Mouse (Mus musculus) cerebellum, adult 11 months (tissue): ENCODE data around the gene Zmiz1.

Experiments
- DNase-seq: peaks from one replicate; pipeline ENCODE4 v3.0.0; 2022

The Zmiz1 gene

GRCm38 (mm10) chr14:25539493-25540116 lies 80.6 kb downstream of the Zmiz1 start:
- DNase-seq, result no peak

DNA sequence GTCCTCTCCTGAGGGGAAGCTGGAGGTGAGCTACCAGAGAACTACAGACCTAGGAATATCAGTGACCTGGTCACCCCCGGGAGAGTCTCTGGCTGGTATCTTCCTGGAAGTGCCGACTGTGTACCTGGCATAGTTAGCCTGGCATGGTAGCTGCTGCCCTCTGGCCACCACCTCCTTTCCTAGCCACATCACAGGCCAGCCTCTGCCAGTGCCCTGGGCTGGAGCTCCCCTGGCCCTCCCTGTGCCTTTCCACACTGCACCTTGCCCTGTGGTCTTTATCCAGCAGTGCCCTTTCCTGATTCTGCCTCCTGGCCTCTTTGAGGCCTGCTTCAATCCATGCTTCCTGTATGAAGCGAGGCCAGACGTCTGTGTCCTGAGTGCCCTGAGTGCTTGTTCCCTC lies 81.2 kb downstream of the Zmiz1 start:
- no peak for DNase-seq

DNA sequence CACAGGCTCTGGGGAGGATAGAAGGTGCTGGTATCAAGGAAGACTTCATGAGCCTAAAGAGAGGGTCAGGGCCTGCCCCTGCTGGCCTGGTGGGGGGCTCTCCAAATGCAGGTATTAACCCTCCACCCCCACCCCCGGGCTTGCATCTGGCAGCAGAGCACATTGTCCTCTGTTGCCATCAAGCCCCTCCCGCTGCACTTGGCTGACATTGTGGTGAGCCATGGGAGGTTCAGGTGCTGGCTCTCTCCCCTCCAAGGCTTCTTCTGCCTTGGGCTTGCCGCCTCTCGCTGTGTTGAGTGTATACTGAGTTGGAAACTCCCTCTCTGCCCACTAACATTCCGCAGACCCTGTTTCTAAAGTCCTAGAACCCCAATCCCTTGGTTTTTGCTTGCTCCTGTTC lies 82.2 kb downstream of the Zmiz1 start:
- no peak for DNase-seq

DNA sequence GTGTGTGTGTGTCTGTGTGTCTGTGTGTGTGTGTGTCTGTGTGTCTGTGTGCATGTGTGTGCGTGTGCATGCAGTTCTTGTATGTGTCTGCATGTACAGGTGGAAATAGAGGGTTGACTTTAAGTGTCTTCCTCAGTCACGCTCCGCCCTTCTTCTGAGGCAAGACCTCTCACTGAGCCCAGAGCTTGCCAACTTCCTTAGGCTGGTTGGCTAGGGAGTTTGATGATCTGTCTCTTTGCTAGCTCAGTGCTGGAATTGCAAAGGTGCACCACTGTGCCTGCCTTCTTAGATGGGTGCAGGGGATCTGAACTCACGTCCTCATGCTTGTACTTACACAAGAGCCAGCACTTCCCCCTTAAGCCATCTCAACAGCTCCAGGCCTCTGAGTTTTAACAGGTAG lies 84.1 kb downstream of the Zmiz1 start:
- DNase-seq, result no peak

GRCm38 (mm10) chr14:25543927-25544326 lies 84.9 kb downstream of the Zmiz1 start:
- DNase-seq, result no peak

- no peak for DNase-seq
These were observed 88.1 kb downstream of the Zmiz1 start for GRCm38 (mm10) chr14:25546852-25547621.

DNA sequence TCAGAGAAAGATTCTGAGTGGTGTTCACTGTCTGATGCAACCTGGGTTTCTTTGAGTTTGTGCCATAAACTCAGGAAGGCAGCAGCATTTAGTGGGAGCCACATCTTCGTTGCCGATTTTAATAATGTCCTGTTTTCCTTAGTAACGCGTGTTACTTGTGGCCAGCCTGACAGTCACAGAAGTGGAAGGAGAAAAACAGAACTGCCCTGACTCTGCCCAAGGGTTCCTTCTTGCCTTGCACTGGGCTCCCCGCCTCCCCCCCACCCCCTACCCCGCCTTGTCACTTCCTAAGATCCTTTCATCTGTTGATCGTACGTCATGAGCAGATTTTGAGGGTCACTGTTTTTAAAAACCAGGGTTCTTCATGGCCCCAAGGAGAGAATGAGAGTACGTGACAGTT lies 88.9 kb downstream of the Zmiz1 start:
- DNase-seq, result no peak

GRCm38 (mm10) chr14:25548650-25549049 lies 89.7 kb downstream of the Zmiz1 start:
- DNase-seq, result peak; percentile 89

DNA sequence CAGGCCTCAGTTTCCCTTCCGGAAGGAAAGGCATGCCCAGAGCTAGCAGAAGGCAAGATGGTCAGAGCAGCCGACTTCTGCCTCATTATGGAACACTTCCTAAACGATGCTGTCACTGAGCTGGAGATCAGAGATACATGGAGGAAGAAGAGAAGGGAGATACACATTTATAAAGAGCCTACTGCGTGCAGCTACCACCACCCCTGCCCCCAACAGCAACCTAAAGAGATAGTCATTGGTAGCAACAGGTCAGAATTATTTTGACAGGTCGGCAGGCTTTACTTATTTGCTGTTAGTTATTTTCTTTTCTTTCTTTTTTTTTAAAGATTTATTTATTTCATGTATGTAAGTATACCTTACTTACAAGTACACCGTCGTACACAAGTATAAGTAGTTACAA lies 90.1 kb downstream of the Zmiz1 start:
- DNase-seq, result no peak

- peak; percentile 73 for DNase-seq
These were observed 91.2 kb downstream of the Zmiz1 start for GRCm38 (mm10) chr14:25549871-25550840.

- no peak for DNase-seq
These were observed 92.7 kb downstream of the Zmiz1 start for GRCm38 (mm10) chr14:25551731-25552130.

DNA sequence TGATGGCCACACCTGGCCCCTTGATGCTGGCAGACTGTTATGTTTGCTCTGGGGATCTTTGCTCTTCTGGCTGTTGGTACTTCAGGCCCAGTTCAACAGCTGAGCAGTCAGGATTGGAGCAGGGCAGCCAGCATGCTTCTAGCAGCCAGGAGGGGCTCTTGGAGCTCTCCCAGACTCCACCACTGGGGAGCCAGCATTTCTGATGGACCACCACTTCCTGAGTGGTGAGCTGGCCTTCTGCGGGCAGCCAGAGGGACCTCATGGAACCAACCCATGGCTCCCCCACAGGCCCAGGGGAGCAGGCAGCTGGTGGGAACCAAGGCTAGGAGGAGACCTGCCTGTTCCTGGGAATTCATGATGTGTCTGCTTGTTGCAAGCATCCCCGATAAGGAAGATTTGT lies 94.4 kb downstream of the Zmiz1 start:
- no peak for DNase-seq

DNA sequence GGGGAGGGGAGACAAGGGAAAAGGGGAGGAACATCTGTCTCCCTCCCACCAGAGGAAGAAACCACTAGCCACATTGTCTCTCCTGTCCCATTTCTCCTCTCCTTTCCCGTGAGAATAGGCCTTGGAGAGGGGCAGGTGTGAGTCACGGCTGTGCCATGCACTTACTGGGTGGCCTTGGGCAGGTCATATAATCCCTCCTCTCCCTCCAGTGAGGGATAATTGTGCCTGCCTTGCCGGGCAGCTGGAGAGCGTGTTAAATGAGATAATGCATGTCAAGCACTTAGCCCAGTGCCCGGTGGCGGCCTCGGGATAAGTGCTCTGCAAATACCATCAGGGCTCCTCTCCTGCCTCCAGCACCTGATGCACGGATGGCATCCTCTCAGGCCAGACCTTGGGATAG lies 95.8 kb downstream of the Zmiz1 start:
- DNase-seq, result no peak

DNA sequence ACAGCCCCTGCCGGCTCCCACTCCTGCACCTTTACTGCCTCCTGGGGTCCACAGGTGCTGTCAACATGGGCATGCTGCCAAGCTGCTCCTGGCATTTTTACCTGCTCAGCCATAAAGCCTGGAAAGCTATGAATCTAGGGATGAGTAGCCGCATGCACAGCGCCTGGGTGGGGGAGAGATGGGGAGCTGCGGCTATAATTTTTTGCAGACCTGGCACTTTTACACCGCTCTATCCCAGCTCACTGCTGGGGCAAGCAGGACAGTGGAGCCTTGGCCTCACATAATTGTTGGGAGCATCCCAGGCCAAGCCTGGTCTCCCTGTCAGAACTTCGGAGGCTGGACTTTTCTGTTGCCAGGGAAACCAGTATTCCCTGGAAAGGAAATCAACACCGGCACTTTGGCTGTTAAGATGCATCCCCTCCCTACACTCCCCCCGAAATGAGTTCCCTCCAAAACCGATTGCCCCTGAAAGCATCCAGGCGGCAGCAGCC lies 96.4 kb downstream of the Zmiz1 start:
- DNase-seq, result peak; percentile 74

DNA sequence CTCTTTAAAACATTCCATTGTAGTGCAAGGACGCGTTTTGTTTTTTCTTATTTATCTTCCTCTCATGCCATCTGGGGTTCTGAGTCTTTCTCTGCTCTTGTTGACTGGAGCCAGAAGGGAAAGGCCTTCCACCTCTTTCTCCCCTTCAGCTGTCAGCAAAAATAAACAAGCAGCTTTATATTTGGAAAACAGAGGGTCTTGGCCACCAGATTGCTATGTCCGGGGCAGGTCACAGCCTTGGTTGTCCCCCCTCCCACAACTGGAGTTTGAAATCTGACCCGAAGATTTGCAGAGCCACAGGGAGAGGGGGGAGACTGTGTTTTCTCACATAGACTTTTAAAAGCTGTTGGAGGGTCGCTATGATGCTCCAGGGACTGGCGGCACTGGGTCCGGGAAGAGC lies 96.9 kb downstream of the Zmiz1 start:
- no peak for DNase-seq

- no peak for DNase-seq
These were observed 98.0 kb downstream of the Zmiz1 start for GRCm38 (mm10) chr14:25557014-25557413.

DNA sequence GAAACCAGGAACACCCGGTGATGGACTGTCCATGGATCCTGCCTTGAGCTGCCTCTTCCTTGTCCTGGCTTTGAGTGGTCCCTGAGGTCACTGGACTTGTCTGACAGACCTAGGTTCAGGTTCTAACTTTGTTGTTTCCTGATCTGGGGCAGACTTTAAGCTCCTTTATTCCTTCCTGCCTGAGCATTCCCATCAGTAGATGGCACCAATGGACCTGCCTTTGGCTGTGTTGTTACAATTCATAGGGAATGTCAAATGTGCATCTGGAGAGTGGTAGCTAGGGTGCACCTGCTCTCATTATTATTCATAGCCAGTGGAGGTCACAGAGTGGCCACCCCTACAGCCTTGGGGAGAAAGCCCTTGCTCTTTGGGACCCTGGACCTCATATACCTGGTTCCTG lies 99.5 kb downstream of the Zmiz1 start:
- no peak for DNase-seq

- no peak for DNase-seq
These were observed 100.9 kb downstream of the Zmiz1 start for GRCm38 (mm10) chr14:25559907-25560306.

DNA sequence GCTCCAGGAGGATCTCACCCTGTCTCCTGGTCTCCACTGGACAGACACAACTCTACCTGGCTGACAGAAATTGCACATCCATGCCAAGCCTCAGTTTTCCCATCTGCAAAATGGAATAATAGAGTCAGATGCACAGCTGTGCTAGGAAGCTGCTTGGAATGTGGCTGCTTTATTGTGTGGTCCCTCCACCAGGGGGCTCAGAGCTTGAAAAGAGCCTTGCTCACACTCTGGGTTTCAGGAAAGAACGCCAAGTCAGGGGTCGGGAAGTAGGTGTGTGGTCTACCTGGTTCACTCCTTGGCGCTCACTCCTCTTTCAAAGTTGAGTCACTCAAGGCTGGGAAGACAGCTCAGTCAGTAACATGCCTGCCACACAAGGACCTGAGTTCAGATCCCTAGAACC lies 101.9 kb downstream of the Zmiz1 start:
- no peak for DNase-seq

DNA sequence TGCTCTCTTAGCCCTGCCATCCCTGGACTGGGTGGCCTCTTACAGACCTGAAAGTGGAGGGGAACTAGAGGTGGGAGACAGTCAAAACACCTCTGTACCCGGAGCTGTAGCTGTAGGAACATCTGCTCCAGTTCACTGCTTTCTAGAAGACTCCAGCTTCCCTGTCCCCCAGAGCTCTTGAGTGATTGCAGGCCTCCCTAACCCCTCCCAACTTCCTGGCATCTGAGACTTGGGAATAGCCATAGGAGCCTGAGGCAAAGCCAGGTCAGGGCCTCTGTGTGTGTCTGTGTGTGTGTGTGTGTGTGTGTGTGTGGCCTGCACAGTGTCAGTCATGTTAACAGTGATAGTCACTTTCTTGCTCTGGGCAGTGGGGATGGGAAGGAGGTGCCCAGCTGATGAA lies 102.7 kb downstream of the Zmiz1 start:
- no peak for DNase-seq

GRCm38 (mm10) chr14:25562447-25562846 lies 103.5 kb downstream of the Zmiz1 start:
- DNase-seq, result no peak

DNA sequence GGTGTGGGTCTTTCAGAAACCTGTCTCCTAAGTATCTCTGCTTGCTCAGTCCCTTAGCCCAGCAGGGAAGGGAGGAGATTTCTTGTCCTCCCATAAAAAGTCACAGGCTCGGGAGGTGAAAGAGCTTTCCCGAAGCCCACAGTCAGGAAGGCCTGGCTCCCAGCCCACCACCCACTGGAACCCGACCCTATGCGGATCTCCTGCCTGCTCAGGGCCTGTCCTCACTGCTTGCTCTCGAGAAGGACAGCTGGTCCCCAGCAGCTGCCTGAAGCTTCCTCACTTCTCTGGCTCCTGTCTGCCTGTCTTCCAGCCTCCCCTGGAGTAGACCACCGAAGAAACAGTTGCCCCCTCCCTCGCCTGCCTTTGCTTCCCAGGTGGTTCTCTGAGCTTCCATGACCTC lies 103.9 kb downstream of the Zmiz1 start:
- DNase-seq, result no peak

DNA sequence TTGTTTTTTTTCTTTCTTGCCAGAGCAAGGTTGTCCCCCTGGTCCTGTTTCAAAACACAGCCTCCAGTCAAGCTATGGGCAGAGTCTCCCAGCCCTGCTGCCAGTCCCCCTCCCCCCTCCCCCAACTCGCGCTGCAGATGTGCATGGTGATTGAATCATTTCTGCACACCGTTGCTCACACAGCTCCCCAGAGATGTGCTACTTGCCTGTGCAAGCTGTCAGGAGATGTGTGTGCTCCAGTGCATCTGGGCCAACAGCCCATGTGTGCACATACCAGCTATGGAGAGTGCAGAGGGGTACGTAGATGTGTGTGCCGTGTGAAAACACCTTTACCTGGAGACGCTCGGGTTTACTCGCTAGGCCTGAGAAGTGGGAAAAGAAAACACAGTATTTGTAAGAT lies 105.6 kb downstream of the Zmiz1 start:
- DNase-seq, result no peak
